Mouse (Mus musculus) cerebellum, adult 9-10 months (tissue): ENCODE measurements at regions not wholly inside any gene's neighbourhood (a gene's known extent, or its start where the extent isn't known, plus 50 kb on each side); places are given as distances from the start of the nearest gene placed in this dataset.
"Not testable (repeated sequence)": the region's sequence is repeated elsewhere in the genome, so short reads cannot be mapped to it uniquely, and the experiment has no call there.

ENCODE experiments used
- DNase-seq: peaks from one replicate; pipeline ENCODE4 v3.0.0; 2022

- no peak for DNase-seq
Measured at GRCm38 (mm10) chr13:70205334-70205733, 403.1 kb downstream of the Med10 start.

GRCm38 (mm10) chr13:70210158-70210557, 408.0 kb downstream of the Med10 start:
- no peak for DNase-seq

- no peak for DNase-seq
Measured at GRCm38 (mm10) chr13:70213017-70213416, 410.8 kb downstream of the Med10 start.

GRCm38 (mm10) chr13:70213622-70214021, 411.4 kb downstream of the Med10 start:
- no peak for DNase-seq

- no peak for DNase-seq
Measured at GRCm38 (mm10) chr13:70214022-70214654, 411.9 kb downstream of the Med10 start.

- no peak for DNase-seq
Measured at GRCm38 (mm10) chr13:70216134-70216533, 413.9 kb downstream of the Med10 start.

- no peak for DNase-seq
Measured at GRCm38 (mm10) chr13:70217429-70218133, 415.4 kb downstream of the Med10 start.

- DNase-seq, result no peak
Measured at GRCm38 (mm10) chr13:70223485-70223884, 413.9 kb downstream of the Ice1 start.

- no peak for DNase-seq
Measured at GRCm38 (mm10) chr13:70227167-70227566, 410.3 kb downstream of the Ice1 start.

- peak; percentile 85 for DNase-seq
Measured at GRCm38 (mm10) chr13:70233896-70234799, 403.3 kb downstream of the Ice1 start.

- DNase-seq, result no peak
Measured at GRCm38 (mm10) chr13:70243598-70244157, 393.8 kb downstream of the Ice1 start.

GRCm38 (mm10) chr13:70260003-70260496, 377.4 kb downstream of the Ice1 start:
- DNase-seq, result no peak

GRCm38 (mm10) chr13:70263654-70264053, 373.8 kb downstream of the Ice1 start:
- no peak for DNase-seq

GRCm38 (mm10) chr13:70276884-70277378, 360.5 kb downstream of the Ice1 start:
- not testable (repeated sequence) for DNase-seq

- DNase-seq, result no peak
Measured at GRCm38 (mm10) chr13:70277667-70278591, 359.5 kb downstream of the Ice1 start.

GRCm38 (mm10) chr13:70281051-70281847, 356.2 kb downstream of the Ice1 start:
- DNase-seq, result no peak

- no peak for DNase-seq
Measured at GRCm38 (mm10) chr13:70282731-70283130, 354.7 kb downstream of the Ice1 start.

- no peak for DNase-seq
Measured at GRCm38 (mm10) chr13:70283231-70283630, 354.2 kb downstream of the Ice1 start.

GRCm38 (mm10) chr13:70292713-70293112, 344.7 kb downstream of the Ice1 start:
- no peak for DNase-seq

- DNase-seq, result no peak
Measured at GRCm38 (mm10) chr13:70303953-70304525, 333.4 kb downstream of the Ice1 start.
